Mouse (Mus musculus) bone marrow, adult 2 months (tissue): ENCODE data around the gene Gm379. TPM values are rescaled to one million over a fixed set of nuclear protein-coding genes. Genes with fewer than 3 reads are reported as not detected.

Source experiments
- H3K27ac ChIP-seq: fragments of 200-500 bp; 2 replicates; pipeline ENCODE4 v1.5.1; 2012; ENCODE audit warnings: low read depth, mild to moderate bottlenecking, control low read depth, inconsistent platforms, low read length; ENCODE audit not compliant: control insufficient read depth, poor library complexity, insufficient read depth
- H3K4me1 ChIP-seq: fragments of 200-500 bp; 2 replicates; pipeline ENCODE4 v1.6.1; 2011; ENCODE audit warnings: low read length; ENCODE audit not compliant: control insufficient read depth, insufficient read depth
- H3K4me3 ChIP-seq: fragments of 200-500 bp; replicated peaks from 2 replicates; pipeline ENCODE3; 2011; ENCODE audit warnings: mild to moderate bottlenecking, low read depth, low read length, control low read depth; ENCODE audit not compliant: control insufficient read depth
- CTCF ChIP-seq: fragments of 200-500 bp; IDR thresholded peaks from 2 replicates; pipeline ENCODE4 v1.5.1; 2011; ENCODE audit warnings: low read length, control low read depth; ENCODE audit not compliant: control insufficient read depth, insufficient read depth
- POLR2A ChIP-seq: fragments of 200-500 bp; IDR thresholded peaks from 2 replicates; pipeline ENCODE4 v1.6.1; 2011; ENCODE audit warnings: low read depth, mild to moderate bottlenecking, control low read depth, low read length, borderline replicate concordance; ENCODE audit not compliant: control insufficient read depth
- WGBS: fragments of 180-500 bp; shearing (Covaris S2); methylation state at CpG from one replicate; pipeline ENCODE4 v1.1.7; 2018; 5-methylcytosine and 5-hydroxymethylcytosine counted together
- polyA plus RNA-seq: library from polyadenylated mRNA; stranded (reverse); fragments of >200 nt; gene quantifications from 2 replicates; pipeline ENCODE4 v1.2.4, GENCODE M21; 2011; ENCODE audit warnings: low replicate concordance; ENCODE audit not compliant: missing spikeins, insufficient read depth, insufficient read length

Gene Gm379
- not detected in 2 replicates for polyA plus RNA-seq

- no peak within 1 kb of the TSS for H3K4me3 ChIP-seq
- no peaks in the 10 kb centered on the region for H3K4me1 ChIP-seq
- no peak within 1 kb of the TSS for H3K27ac ChIP-seq
- TF ChIP-seq POLR2A: no peak
- no peak for TF ChIP-seq CTCF
- WGBS: 61% methylated on average over 2 of the region's 2 CpGs
Observed at GRCm38 (mm10) chrX:108664885-108665284, at the start of gene Gm379. Gene Gm379 (minus strand): TSS chrX:108664891.

DNA sequence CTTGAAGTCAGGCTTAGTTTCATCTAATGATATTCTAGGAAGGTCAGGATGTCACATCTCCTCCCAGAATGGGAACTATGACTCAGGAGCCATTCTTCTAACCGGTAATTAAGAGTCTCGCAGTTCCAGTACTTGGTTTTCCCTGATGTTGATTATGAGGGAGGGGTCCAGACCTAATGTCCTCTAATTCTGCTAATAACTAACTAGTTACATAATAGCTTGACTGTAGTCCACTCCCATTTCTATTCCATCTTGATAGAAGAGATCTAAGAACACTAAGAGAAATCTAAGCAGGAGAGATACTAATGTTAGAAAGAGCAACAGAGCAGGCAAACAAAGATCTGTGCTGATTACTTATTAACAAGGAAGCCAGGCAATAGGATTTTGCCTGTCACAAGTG is 39.6 kb upstream of the Gm379 start:
- no peak for TF ChIP-seq CTCF
- TF ChIP-seq POLR2A: no peak
- no peaks in the 10 kb centered on the region for H3K4me1 ChIP-seq
- no peak overlapping the region for H3K27ac ChIP-seq
- WGBS: 77% methylated on average over 2 of the region's 2 CpGs
- no peak overlapping the region for H3K4me3 ChIP-seq

DNA sequence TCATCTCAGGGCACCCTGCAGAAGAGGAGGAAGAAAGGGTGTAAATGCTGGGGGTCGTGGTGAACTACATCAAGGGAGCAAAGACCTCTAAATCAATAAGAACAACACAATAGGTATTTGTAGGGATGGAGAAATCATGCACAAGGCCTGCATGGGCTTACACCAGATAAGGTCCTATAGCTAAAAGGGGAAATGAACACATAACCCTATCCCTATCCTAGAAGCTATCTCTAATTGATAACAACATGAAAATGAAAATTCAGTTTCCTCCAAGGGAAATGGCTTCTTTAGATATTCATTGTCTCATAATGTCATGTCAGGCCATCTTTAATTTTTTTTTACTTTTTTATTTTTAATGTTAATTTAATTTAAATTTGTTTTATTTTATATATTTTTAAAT is 4.2 kb upstream of the Gm379 start:
- TF ChIP-seq POLR2A: no peak
- no peak for TF ChIP-seq CTCF
- Histone ChIP-seq H3K27ac (no peak overlapping the region), H3K4me3 (no peak overlapping the region), H3K4me1 (no peaks in the 10 kb centered on the region)
- WGBS: 64% methylated on average over 1 of the region's 1 CpGs

- H3K4me3 ChIP-seq: no peak overlapping the region
- WGBS: 45% methylated on average over 1 of the region's 1 CpGs
- no peak overlapping the region for H3K27ac ChIP-seq
- TF ChIP-seq POLR2A (no peak), CTCF (no peak)
- H3K4me1 ChIP-seq: no peaks in the 10 kb centered on the region
Observed at GRCm38 (mm10) chrX:108621991-108622390, 42.7 kb downstream of the Gm379 start.

- Histone ChIP-seq H3K4me3 (no peak overlapping the region), H3K4me1 (no peaks in the 10 kb centered on the region), H3K27ac (no peak overlapping the region)
- TF ChIP-seq CTCF: no peak
- TF ChIP-seq POLR2A: no peak
- WGBS: 75% methylated on average over 1 of the region's 1 CpGs
Observed at GRCm38 (mm10) chrX:108620886-108621285, 43.8 kb downstream of the Gm379 start.

Other genes starting within 250 kb of the Gm379 start
- gene Brwd3, start 169.5 kb upstream of the Gm379 start, polyA plus RNA-seq: 1.9 and 5.6 TPM in 2 replicates